Mouse (Mus musculus): ENCODE measurements at regions not wholly inside any gene's neighbourhood (a gene's known extent, or its start where the extent isn't known, plus 50 kb on each side); places are given as distances from the start of the nearest gene placed in this dataset.
A peak's percentile ranks its signal among the peaks of the same experiment; 100 is the strongest.

DNA sequence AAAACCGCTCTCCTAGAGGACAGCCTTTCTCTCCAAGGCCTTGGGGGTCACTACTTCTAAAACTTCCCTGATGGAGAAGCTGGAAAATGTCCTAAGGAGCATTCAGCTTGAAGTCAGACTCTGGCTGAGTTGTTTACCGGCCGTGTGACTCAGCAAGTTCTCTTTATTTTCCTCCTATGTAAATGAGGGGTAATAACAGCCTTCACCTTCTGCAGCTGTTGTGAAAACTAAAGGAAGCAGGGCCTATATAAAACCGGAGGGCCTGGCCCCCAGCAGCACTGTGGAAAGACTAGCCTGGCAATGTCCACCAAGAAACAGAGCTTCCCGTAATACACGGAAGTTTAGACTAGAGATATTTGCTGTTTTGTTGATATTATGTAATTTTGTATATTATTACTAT, 69.7 kb upstream of the Cited2 start:
- no peak for ATAC-seq (ENCODE audit: extremely low read depth, insufficient number of reproducible peaks, low FRiP score, low TSS enrichment)
- Histone ChIP-seq H3K36me3 (no peaks in the 10 kb centered on the region), H3K4me3 (no peak overlapping the region), H3K9me3 (no peaks in the 10 kb centered on the region), H3K4me1 (peaks cover 44% of the 10 kb centered on the region), H3K9ac (no peak overlapping the region), H3K4me2 (no peak overlapping the region), H3K27me3 (replicated peaks) (no peaks in the 10 kb centered on the region), H3K27ac (replicated peaks) (no peak overlapping the region)
- WGBS = 53% methylated on average over 6 of the region's 6 CpGs

DNA sequence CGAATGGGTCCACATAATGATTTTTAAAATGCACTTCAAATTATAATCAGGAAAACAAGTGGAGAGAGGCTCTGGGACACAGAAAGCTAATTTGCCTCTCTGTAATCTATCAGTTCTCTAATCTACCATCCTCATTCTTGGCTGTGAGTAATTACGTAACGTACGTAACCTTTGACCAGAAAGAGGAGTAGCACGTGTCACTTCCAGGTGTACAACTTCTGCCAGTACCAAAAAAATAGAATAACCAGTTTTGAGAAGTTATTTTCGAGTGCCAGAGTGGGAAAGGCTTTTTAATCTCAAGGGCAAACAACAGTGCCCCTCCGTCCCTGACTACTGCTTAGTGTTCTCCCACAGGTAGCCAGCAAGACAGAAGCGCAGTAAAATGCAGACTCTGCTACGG, 69.2 kb upstream of the Cited2 start:
- Histone ChIP-seq H3K36me3 (no peaks in the 10 kb centered on the region), H3K27me3 (replicated peaks) (no peaks in the 10 kb centered on the region), H3K4me3 (no peak overlapping the region), H3K27ac (replicated peaks) (no peak overlapping the region), H3K4me2 (no peak overlapping the region), H3K4me1 (peaks cover 44% of the 10 kb centered on the region), H3K9ac (no peak overlapping the region), H3K9me3 (no peaks in the 10 kb centered on the region)
- WGBS = 66% methylated on average over 9 of the region's 9 CpGs
- ATAC-seq (ENCODE audit: extremely low read depth, insufficient number of reproducible peaks, low FRiP score, low TSS enrichment) = no peak

DNA sequence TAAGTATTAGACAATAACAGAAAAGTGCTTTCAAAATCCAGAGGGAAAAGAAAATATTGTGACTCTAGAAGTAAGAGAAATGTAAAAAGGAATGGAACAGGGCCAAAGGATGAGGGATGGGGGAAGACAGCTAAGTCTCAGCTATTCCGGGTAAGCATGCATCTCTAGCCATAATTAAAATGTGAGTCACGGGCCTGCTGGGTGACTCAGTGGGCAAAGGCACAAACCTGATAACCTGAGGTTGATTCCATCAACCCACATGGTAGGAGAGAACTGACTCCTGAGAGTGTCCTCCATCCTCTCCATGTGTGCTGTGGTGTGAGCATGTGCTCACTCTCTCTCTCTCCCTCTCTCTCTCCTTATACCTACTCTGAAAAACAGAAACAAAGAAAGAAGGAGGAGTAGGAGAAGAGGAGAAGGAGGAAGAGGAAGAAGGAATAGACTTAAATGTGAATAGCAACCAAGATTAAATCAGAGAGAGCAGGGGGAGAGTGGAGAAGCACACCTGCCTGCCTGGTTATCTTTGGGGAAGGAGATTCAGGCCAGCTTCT, 68.6 kb upstream of the Cited2 start:
- no peak for ATAC-seq (ENCODE audit: extremely low read depth, insufficient number of reproducible peaks, low FRiP score, low TSS enrichment)
- Histone ChIP-seq H3K4me2 (no peak overlapping the region), H3K9me3 (no peaks in the 10 kb centered on the region), H3K27ac (replicated peaks) (no peak overlapping the region), H3K27me3 (replicated peaks) (no peaks in the 10 kb centered on the region), H3K9ac (no peak overlapping the region), H3K4me3 (no peak overlapping the region), H3K36me3 (no peaks in the 10 kb centered on the region), H3K4me1 (peaks cover 44% of the 10 kb centered on the region)
- 45% methylated on average over 2 of the region's 2 CpGs for WGBS

DNA sequence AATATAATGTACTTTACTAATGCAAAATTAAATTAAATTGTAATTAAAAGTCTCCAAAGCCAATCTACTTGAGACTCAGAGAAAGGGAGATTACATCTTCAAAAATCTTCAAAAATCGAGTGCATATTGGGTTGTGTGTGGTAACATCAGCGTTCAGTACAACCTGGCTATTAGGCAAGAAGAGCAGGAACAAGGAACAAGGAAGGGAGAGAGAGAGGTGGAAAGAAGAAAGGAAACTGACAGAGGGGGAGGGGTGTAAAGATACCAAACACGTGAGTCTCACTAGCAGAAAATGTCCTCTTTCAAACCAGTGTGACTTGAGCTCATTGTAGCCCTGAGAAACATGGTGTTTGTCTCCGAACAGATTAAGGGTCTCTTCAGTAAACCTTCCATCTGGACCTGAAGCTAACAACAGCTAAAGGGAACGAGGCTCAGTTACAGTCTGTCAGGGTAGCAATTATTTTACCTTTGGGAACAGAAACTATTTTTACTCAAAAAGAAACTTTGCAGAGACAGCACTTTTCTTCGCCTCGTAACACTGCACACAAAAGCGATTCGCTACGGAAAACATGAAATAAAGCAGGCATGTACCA, 67.5 kb upstream of the Cited2 start:
- H3K4me3 ChIP-seq = peak overlapping the region; percentile 29
- ATAC-seq (ENCODE audit: extremely low read depth, insufficient number of reproducible peaks, low FRiP score, low TSS enrichment) = no peak
- WGBS = 62% methylated on average over 10 of the region's 10 CpGs
- peaks cover 44% of the 10 kb centered on the region for H3K4me1 ChIP-seq
- H3K4me2 ChIP-seq = peak overlapping the region; percentile 51
- peak overlapping the region; percentile 12; the same call in 1 of the 2 replicates for H3K9ac ChIP-seq
- no peaks in the 10 kb centered on the region for H3K9me3 ChIP-seq
- H3K27ac ChIP-seq (replicated peaks) = no peak overlapping the region
- H3K36me3 ChIP-seq = no peaks in the 10 kb centered on the region
- H3K27me3 ChIP-seq (replicated peaks) = no peaks in the 10 kb centered on the region

DNA sequence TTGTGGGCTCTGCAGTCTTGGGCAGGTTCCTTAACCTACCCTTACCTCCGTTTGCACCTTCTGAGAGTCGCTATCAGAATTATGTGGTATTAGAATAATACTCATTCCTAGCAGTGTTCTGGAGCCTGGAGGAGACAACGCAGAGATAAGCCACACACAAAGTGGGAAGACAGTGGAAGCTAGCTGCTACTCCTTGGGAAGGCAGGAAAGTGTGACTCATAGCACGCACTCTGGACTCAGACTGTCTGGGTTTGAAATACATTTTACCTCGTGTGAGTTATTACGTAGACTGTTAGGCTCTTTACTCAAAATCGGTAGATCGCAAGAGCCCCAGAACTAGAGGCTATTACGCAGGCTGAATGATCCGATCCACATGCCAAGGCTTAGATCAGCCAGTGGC, 66.7 kb upstream of the Cited2 start:
- peak overlapping the region; percentile 51 for H3K4me2 ChIP-seq
- peaks cover 44% of the 10 kb centered on the region for H3K4me1 ChIP-seq
- no peaks in the 10 kb centered on the region for H3K9me3 ChIP-seq
- H3K36me3 ChIP-seq = no peaks in the 10 kb centered on the region
- peak overlapping the region; percentile 29 for H3K4me3 ChIP-seq
- H3K9ac ChIP-seq = peak overlapping the region; percentile 34
- no peaks in the 10 kb centered on the region for H3K27me3 ChIP-seq (replicated peaks)
- 35% methylated on average over 10 of the region's 10 CpGs for WGBS
- no peak for ATAC-seq (ENCODE audit: extremely low read depth, insufficient number of reproducible peaks, low FRiP score, low TSS enrichment)
- no peak overlapping the region for H3K27ac ChIP-seq (replicated peaks)

DNA sequence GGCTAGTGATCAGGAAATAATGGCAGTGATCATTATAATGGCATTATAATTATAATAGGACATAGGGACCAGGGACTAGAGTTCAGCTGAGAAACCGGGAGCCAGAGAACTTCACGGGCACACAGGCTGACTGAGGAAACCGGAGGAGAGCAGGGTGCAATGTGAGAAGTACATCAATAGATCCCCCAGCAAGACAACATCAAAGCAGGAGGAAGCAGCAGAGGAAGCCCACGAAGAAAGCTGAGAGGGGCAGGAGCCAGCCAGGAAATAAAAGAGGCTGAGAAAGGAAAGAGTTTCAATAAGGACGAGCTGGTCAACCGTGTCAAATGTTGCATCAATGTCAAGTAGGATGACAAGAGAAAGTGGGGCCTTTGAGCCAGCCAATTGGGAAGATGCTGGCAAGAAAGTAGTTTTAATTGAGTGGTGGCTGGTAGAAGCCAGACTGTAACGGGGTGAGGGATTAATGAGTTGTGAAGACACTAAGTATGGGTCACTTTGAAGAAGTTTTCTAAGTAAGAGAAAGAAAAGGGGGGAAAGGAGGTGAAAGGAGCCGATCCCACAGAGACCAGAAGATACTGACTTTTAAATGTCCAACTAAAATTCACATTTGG, 66.0 kb upstream of the Cited2 start:
- Histone ChIP-seq H3K4me1 (peaks cover 43% of the 10 kb centered on the region), H3K4me2 (peak overlapping the region; percentile 51)
- 29% methylated on average over 8 of the region's 8 CpGs for WGBS

DNA sequence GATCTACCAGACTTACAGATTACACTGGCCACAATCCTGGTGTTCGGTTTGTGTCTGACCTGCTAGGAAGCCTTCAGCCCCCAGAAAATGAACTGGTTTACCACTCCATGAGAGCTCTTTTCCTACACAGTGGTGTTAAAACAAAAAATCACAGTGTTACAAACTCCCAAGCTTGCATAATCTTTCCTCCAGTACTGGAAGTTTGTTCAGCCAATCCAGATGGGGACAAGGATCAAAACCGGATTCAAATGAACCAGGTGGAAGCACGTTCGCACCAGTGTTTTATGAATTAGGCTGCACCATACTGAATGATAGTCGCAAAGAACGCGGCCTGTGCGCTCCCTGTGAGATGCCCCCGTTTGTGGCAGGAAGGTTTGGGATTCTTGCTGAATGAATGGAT, 63.4 kb upstream of the Cited2 start:
- Histone ChIP-seq H3K27me3 (replicated peaks) (no peaks in the 10 kb centered on the region), H3K4me3 (no peak overlapping the region), H3K4me2 (no peak overlapping the region), H3K9ac (no peak overlapping the region), H3K36me3 (no peaks in the 10 kb centered on the region), H3K4me1 (peaks cover 21% of the 10 kb centered on the region), H3K9me3 (no peaks in the 10 kb centered on the region), H3K27ac (replicated peaks) (no peak overlapping the region)
- WGBS = 89% methylated on average over 9 of the region's 9 CpGs
- no peak for ATAC-seq (ENCODE audit: extremely low read depth, insufficient number of reproducible peaks, low FRiP score, low TSS enrichment)

More for the DNA sequence above, 66.0 kb upstream of the Cited2 start:
- Histone ChIP-seq H3K27me3 (replicated peaks) (no peaks in the 10 kb centered on the region), H3K9ac (peak overlapping the region; percentile 34; the same call in 1 of the 2 replicates), H3K4me3 (no peak overlapping the region), H3K9me3 (no peaks in the 10 kb centered on the region), H3K27ac (replicated peaks) (no peak overlapping the region), H3K36me3 (no peaks in the 10 kb centered on the region)
- no peak for ATAC-seq (ENCODE audit: extremely low read depth, insufficient number of reproducible peaks, low FRiP score, low TSS enrichment)

DNA sequence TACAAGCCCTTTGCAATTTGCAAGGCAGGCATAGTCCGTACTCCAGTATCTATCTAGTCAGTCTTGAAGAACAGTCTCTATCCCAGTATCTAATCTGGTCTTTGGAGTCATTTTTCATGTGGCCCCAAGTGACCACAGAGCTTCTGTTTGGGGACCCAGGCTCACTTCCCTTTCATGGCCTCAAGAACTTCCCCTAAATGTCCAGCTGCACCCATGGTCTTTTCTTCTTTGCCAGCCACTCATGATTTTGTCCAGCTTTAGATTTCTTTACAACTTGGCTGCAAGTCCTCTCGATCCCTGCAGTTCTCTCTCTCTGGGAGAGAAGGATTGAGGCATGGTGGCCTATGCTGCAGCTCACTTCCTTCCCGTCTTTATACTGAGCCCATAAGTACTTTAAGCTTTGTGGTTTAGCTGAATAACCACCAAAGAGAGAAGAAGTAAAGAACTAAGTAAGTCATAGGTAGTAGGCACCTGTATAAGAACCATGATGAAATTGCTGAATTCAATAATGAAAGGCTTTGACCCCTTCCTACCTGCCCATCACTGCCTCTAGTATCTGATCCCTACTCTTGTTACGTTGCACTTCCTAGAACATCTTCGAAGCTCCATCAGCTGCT, 62.1 kb upstream of the Cited2 start:
- no peak for ATAC-seq (ENCODE audit: extremely low read depth, insufficient number of reproducible peaks, low FRiP score, low TSS enrichment)
- Histone ChIP-seq H3K36me3 (no peaks in the 10 kb centered on the region), H3K27me3 (replicated peaks) (no peaks in the 10 kb centered on the region), H3K4me2 (no peak overlapping the region), H3K27ac (replicated peaks) (no peak overlapping the region), H3K9ac (no peak overlapping the region), H3K4me3 (no peak overlapping the region), H3K4me1 (peaks cover 12% of the 10 kb centered on the region), H3K9me3 (no peaks in the 10 kb centered on the region)
- 84% methylated on average over 5 of the region's 5 CpGs for WGBS

DNA sequence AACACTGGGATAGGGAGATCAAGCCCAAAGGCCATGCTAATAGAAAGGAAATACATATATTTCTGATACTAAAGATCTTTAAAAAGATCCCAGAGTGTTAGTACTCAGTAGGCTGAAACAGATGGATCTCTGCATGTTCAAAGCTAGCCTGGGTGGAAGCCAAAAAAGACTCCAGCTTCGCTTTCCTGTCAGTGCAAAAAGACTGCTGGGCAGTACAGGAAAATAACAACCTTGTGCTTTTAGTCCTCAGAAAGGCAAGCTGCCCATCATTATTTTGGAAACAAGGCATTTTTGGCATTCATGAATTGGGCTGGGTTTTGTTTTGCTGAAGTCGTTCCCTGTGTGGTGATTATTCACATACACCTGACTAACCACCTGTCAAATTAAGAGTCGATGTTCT, 56.9 kb upstream of the Cited2 start:
- no peak overlapping the region for H3K27ac ChIP-seq (replicated peaks)
- ATAC-seq (ENCODE audit: extremely low read depth, insufficient number of reproducible peaks, low FRiP score, low TSS enrichment) = no peak
- WGBS = 73% methylated on average over 3 of the region's 3 CpGs

DNA sequence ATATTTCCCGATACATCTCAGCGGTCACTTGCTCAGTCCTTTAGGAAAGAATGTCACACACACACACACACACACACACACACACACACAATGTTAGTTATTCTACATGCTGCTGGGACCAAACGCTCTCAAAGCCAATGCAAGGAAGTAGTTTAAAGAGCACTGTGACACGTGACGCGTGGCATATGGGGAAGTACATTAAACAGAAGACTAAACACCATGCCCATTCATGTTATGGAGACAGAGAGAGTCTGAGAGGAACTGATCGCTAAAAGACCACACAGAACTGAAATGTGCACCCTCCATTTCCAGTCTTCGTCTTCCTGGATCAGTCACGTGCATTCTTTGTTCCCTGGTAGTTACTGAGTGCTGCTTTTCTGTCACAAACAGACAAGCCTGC, 53.6 kb upstream of the Cited2 start:
- no peak overlapping the region for H3K4me2 ChIP-seq
- no peaks in the 10 kb centered on the region for H3K36me3 ChIP-seq
- no peak for ATAC-seq (ENCODE audit: extremely low read depth, insufficient number of reproducible peaks, low FRiP score, low TSS enrichment)
- H3K9me3 ChIP-seq = no peaks in the 10 kb centered on the region
- no peak overlapping the region for H3K9ac ChIP-seq
- no peak overlapping the region for H3K4me3 ChIP-seq
- H3K27me3 ChIP-seq (replicated peaks) = no peaks in the 10 kb centered on the region
- 80% methylated on average over 9 of the region's 9 CpGs for whole genome bisulfite sequencing
- H3K4me1 ChIP-seq = no peaks in the 10 kb centered on the region; the same call in 1 of the 2 replicates
- no peak overlapping the region for H3K27ac ChIP-seq (replicated peaks)

More for the DNA sequence above, 56.9 kb upstream of the Cited2 start:
- no peaks in the 10 kb centered on the region for H3K36me3 ChIP-seq
- H3K9ac ChIP-seq = no peak overlapping the region
- no peaks in the 10 kb centered on the region for H3K27me3 ChIP-seq (replicated peaks)
- no peak overlapping the region for H3K4me3 ChIP-seq
- no peaks in the 10 kb centered on the region for H3K9me3 ChIP-seq
- H3K4me1 ChIP-seq = no peaks in the 10 kb centered on the region; the same call in 1 of the 2 replicates
- H3K4me2 ChIP-seq = no peak overlapping the region
